Mouse (Mus musculus) embryonic fibroblast, embryonic 13.5 days (primary cell): ENCODE results near the gene Pogz. TPM values are rescaled to one million over a fixed set of nuclear protein-coding genes. Genes with fewer than 3 reads are reported as not detected.
A peak's percentile ranks its signal among the peaks of the same experiment; 100 is the strongest.

Experiments used
- H3K27ac ChIP-seq: 2 replicates; pipeline ENCODE4 v1.5.1; 2012; ENCODE audit warnings: low read length, control low read depth, inconsistent platforms; ENCODE audit not compliant: insufficient read depth
- H3K4me1 ChIP-seq: 2 replicates; pipeline ENCODE4 v1.6.1; 2011; ENCODE audit warnings: low read length; ENCODE audit not compliant: control insufficient read depth, insufficient read depth
- H3K4me3 ChIP-seq: 2 replicates; pipeline ENCODE4 v1.5.1; 2011; ENCODE audit warnings: mild to moderate bottlenecking, control low read depth, low read length; ENCODE audit not compliant: insufficient read depth
- CTCF ChIP-seq: IDR thresholded peaks from 2 replicates; pipeline ENCODE4 v1.5.1; 2011; ENCODE audit warnings: mild to moderate bottlenecking, control low read depth, low read length, moderate library complexity, borderline replicate concordance; ENCODE audit not compliant: insufficient read depth
- POLR2A ChIP-seq: IDR thresholded peaks from 2 replicates; pipeline ENCODE4 v1.6.1; 2011; ENCODE audit warnings: low read depth, mild to moderate bottlenecking, control low read depth, low read length, moderate library complexity
- polyA plus RNA-seq: library from polyadenylated mRNA; stranded (reverse); fragments of >200 nt; gene quantifications from 2 replicates; pipeline ENCODE4 v1.2.4, GENCODE M21; 2011; ENCODE audit warnings: low read depth; ENCODE audit not compliant: missing spikeins, insufficient read length

Gene Pogz
- polyA plus RNA-seq, 1 experiment: 41.6 TPM

- Histone ChIP-seq H3K4me1 (no peaks in the 10 kb centered on the region), H3K4me3 (no peak overlapping the region), H3K27ac (no peak overlapping the region)
- TF ChIP-seq CTCF (no peak), POLR2A (no peak)
These were observed 5.3 kb upstream of the Pogz start for GRCm38 (mm10) chr3:94832100-94832499.

- TF ChIP-seq POLR2A (no peak), CTCF (no peak)
- no peak overlapping the region for H3K4me3 ChIP-seq
These were observed 4.7 kb upstream of the Pogz start for GRCm38 (mm10) chr3:94832701-94833100.

DNA sequence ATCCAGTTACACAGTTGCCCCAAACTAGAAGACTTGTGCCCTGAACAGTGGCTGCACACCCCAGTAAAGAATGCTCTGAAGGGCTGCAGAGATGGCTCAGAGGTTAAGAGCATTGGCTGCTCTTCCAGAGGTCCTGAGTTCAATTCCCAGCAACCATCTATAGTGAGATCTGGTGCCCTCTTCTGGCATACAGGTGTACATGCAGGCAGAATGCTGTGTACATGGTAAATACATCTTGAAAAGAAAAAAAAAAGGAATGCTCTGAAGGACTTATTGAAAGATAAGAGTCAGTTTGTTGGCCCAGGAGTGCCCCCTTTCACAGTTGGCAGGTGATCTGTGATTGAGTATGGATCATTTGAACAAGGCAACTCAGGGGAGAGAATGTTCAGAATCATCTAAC is 4.0 kb upstream of the Pogz start:
- H3K4me1 ChIP-seq: no peaks in the 10 kb centered on the region
- TF ChIP-seq POLR2A (no peak), CTCF (no peak)

More at GRCm38 (mm10) chr3:94832701-94833100, 4.7 kb upstream of the Pogz start:
- Histone ChIP-seq H3K27ac (no peak overlapping the region), H3K4me1 (no peaks in the 10 kb centered on the region)

GRCm38 (mm10) chr3:94835396-94835795 is 2.0 kb upstream of the Pogz start:
- Histone ChIP-seq H3K4me1 (peaks cover 3% of the 10 kb centered on the region; the same call in 1 of the 2 replicates), H3K4me3 (no peak overlapping the region), H3K27ac (no peak overlapping the region)
- TF ChIP-seq POLR2A (no peak), CTCF (no peak)

More for the DNA sequence above, 4.0 kb upstream of the Pogz start:
- Histone ChIP-seq H3K4me3 (no peak overlapping the region), H3K27ac (no peak overlapping the region)

GRCm38 (mm10) chr3:94837959-94838496 is 661 bp downstream of the Pogz start:
- Histone ChIP-seq H3K4me3 (peak overlapping the region; percentile 92), H3K4me1 (peaks cover 3% of the 10 kb centered on the region; the same call in 1 of the 2 replicates), H3K27ac (peak overlapping the region; percentile 94)
- TF ChIP-seq POLR2A (peak; percentile 72), CTCF (no peak)

DNA sequence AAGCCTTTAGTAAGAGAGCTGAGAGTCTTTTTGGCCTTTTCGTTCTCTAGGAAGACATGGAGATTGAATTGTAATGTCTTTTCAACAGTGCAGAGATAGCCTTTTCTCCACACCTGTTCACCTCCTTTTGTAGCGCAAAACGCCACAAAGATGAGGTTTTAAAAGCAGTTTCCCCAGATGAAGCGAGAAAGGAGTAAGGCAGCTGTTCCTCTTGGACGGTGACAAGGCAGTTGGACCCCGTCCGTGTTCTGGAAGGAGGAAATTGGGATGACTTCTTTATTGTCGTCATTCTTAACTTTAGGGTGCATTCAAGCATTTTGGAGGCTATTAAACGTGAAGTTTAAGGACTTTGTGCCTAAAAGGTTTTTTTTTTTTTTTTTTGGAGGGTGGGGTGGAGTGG is 1.3 kb downstream of the Pogz start:
- H3K27ac ChIP-seq: peak overlapping the region; percentile 94
- peak overlapping the region; percentile 92 for H3K4me3 ChIP-seq
- peaks cover 3% of the 10 kb centered on the region; the same call in 1 of the 2 replicates for H3K4me1 ChIP-seq
- TF ChIP-seq CTCF: no peak
- no peak for TF ChIP-seq POLR2A

GRCm38 (mm10) chr3:94839101-94839500 is 1.7 kb downstream of the Pogz start:
- TF ChIP-seq POLR2A (no peak), CTCF (no peak)
- peak overlapping the region; percentile 92; the same call in 1 of the 2 replicates for H3K4me3 ChIP-seq
- H3K27ac ChIP-seq: no peak overlapping the region
- H3K4me1 ChIP-seq: peaks cover 3% of the 10 kb centered on the region; the same call in 1 of the 2 replicates

DNA sequence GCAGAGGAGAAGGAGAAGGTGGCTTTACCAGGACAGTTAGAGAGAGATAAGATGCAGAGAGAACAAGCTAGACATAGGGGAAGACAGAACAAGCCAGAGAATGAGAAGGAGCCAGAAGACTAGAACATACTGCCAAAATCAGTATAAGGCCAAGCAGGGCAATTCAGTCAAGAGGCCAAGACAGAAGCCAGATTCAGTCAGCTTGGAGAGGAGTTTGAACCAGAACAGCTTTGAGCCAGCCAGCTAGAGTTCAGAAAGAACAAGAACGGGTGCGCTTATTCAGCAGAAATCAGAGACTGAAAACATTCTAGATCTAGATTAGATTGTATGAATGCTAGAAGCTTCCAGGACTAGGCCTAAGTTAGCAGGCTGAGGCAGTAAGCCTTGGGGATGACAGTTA is 10.0 kb downstream of the Pogz start:
- TF ChIP-seq CTCF: no peak
- TF ChIP-seq POLR2A: no peak
- Histone ChIP-seq H3K27ac (no peak overlapping the region; the same call in 1 of the 2 replicates), H3K4me3 (no peak overlapping the region), H3K4me1 (no peaks in the 10 kb centered on the region)

DNA sequence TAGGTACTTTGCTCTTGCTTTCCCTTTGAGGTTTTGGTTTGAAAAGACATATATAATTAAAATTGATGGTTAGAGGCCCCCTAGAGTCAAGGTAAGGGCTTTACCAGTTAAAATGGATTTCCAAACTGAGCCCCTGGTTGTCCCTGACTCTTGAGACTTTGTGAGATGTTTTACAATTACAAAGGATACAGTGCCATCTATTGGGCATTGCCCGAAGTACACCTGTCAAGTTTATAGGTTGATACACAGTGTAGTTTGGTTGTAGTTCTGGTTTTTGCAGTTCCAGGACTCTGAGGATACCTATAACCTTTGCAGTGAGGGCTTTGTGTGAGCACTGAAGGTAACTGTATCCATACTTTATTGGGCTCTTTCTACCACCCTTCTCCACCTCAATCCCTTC is 12.0 kb downstream of the Pogz start:
- H3K4me1 ChIP-seq: no peaks in the 10 kb centered on the region
- H3K27ac ChIP-seq: no peak overlapping the region
- no peak overlapping the region for H3K4me3 ChIP-seq
- TF ChIP-seq POLR2A (no peak), CTCF (no peak)

DNA sequence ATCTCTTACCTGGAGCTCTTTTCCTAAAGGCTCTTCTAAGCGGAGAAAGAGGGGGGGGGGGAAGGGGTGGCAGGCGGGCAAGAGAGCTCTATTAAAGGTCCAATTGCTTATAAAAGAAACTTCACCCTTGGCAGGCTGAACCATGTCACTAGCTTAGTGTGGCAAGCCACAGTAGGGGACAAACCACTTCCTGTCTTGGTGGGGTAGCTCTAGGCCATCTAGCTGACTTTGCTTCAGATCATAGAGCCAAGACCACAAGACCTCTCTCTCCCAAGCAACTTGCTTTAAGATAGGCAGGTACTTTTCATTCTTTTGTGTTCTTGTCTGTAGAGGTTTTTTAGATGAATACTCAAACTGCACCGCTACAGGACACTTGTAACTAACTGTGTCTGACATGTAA is 14.4 kb downstream of the Pogz start:
- Histone ChIP-seq H3K4me3 (no peak overlapping the region), H3K27ac (no peak overlapping the region), H3K4me1 (no peaks in the 10 kb centered on the region)
- TF ChIP-seq POLR2A (no peak), CTCF (no peak)

GRCm38 (mm10) chr3:94852215-94852614 is 14.8 kb downstream of the Pogz start:
- H3K4me3 ChIP-seq: no peak overlapping the region
- H3K27ac ChIP-seq: no peak overlapping the region
- TF ChIP-seq POLR2A (no peak), CTCF (no peak)
- no peaks in the 10 kb centered on the region for H3K4me1 ChIP-seq
